Mouse (Mus musculus): ENCODE measurements around the gene Ppp1r12c. TPM values are rescaled to one million over a fixed set of nuclear protein-coding genes. Genes with fewer than 3 reads are reported as not detected.

Gene Ppp1r12c
- total RNA-seq, 1 experiment from 2014 or later, result 190 TPM

GRCm38 (mm10) chr7:4467801-4468200 is 33.7 kb downstream of the Ppp1r12c start:
- ATAC-seq (replicated peaks in 1 of 2; ENCODE audit: insufficient read depth in 1 of 2, low FRiP score in 2 of 2, low TSS enrichment in 1 of 2, low read depth in 1 of 2, poor library complexity in 2 of 2, severe bottlenecking in 2 of 2), result no peak

DNA sequence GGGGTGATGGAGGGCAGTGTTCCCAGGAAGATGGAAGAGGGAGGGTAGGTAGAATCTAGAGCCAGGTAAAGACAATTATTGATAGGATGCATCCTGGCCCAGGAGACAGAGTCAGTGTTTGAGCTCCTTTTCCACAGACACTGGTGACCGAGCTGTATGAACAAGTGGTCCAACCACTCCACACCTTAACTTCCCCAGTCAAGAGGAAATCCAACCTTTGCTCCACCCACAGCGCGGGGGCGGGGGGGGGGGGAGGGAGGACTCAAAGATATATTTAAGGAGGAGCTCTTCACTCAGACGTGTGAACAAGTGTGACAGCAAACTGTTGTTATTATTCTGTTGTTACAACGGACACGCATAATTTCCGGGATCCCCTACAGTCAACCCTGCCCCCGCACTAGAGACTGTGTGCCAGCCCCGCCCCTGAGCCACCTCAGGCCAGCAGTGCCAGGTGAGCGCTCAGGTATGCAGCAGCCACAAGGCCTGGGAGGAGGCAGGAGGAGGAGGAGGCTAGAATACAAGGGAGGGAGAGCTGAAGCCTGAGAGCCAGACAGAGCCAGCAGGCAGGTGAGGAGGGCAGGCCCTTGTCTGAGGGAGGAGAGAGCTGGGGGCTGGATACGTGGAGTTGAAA is 37.2 kb downstream of the Ppp1r12c start:
- ATAC-seq (replicated peaks in 1 of 2; ENCODE audit: insufficient read depth in 1 of 2, low FRiP score in 2 of 2, low TSS enrichment in 1 of 2, low read depth in 1 of 2, poor library complexity in 2 of 2, severe bottlenecking in 2 of 2), result peak in 1 of 2 experiments; percentile 39; a peak in 2 of 4 replicates

DNA sequence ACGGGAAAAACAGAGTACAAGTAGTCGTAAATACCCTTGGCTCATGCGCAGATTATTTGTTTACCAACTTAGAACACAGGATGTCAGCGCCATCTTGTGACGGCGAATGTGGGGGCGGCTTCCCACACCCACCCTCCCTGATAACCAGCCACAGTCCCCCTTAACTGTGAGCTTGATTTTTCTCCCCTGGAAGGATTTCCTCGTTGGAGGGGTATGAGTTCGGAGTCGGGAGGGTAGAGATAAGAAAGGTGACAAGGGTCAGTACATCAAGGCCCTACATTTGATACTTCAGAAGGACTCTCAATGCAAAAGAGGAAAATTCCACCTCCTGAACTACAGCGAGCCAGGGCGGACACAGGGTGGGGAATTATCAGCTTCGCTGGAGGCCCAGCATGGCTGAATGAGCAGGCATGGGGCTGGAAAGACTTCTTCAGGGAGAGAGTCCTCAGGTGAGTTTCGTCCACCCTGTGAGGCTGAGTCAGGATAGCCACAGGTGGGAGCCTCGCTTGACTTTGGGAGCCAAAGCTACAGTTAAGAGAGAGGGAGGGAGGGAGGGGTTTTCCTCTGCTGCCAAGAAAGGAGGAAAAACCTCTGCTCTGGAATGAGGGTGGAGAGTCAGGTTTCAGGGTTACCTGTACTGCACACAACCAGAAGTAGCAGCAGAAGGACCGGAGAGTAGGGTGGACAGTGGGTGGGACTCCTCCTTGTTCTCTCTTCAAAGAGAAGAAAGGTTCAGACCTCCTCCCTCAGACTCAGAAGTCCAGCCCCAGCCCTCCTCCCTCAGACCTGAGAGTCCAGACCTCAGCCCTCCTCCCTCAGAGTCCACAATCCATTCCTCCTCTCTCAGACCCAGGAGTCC is 40.7 kb downstream of the Ppp1r12c start, which contains the start of gene Eps8l1:
Gene Eps8l1, plus strand, starts transcription at position 99 of the 859 bp plus-strand sequence.
- peak; percentile 32 to 42; a peak in 1 of 4 replicates for ATAC-seq (replicated peaks in 1 of 2; ENCODE audit: insufficient read depth in 1 of 2, low FRiP score in 2 of 2, low TSS enrichment in 1 of 2, low read depth in 1 of 2, poor library complexity in 2 of 2, severe bottlenecking in 2 of 2)

DNA sequence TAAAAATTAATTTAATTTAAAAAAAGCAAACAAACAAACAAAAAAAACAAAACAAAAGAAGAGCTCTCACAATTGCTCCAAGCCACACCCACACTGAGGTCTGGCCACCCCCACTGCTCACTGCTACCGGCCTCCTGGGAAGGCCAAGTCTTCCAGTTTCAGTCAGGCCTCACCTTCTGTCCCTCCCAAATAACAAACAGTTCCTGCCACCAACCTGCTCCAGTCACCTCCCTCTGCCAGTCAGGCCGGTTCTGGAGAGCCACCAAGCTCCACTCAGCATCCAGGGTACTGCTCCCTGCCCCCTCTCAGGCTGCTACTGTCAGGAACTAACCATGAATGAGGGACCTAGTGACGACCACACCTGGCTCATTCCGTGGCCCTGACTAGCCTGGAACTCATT is 48.8 kb downstream of the Ppp1r12c start:
- peak in 1 of 2 experiments; percentile 21; a peak in 1 of 4 replicates for ATAC-seq (replicated peaks in 1 of 2; ENCODE audit: insufficient read depth in 1 of 2, low FRiP score in 2 of 2, low TSS enrichment in 1 of 2, low read depth in 1 of 2, poor library complexity in 2 of 2, severe bottlenecking in 2 of 2)

GRCm38 (mm10) chr7:4449211-4449610 is 52.3 kb downstream of the Ppp1r12c start:
- no peak for ATAC-seq (replicated peaks in 1 of 2; ENCODE audit: insufficient read depth in 1 of 2, low FRiP score in 2 of 2, low TSS enrichment in 1 of 2, low read depth in 1 of 2, poor library complexity in 2 of 2, severe bottlenecking in 2 of 2)

GRCm38 (mm10) chr7:4448439-4448838 is 53.0 kb downstream of the Ppp1r12c start:
- no peak for ATAC-seq (replicated peaks in 1 of 2; ENCODE audit: insufficient read depth in 1 of 2, low FRiP score in 2 of 2, low TSS enrichment in 1 of 2, low read depth in 1 of 2, poor library complexity in 2 of 2, severe bottlenecking in 2 of 2)

DNA sequence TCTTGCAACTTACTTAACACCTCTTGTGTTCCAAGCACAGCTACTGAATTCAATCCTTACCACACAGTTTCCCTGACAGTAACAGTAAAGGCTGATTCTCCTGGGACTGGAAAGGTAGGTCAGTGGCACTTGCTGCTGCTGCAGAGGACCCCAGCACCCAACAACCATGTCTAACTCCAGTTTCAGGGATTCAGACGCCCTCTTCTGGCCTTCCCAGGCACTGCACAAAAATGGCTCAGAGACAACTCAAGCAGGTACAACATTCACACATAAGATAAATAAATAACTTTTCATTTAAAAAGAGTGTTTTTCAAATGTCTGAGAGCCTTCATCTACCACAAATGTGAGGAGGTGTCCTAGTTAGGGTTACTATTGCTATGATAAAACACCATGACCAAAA is 54.3 kb downstream of the Ppp1r12c start:
- no peak for ATAC-seq (replicated peaks in 1 of 2; ENCODE audit: insufficient read depth in 1 of 2, low FRiP score in 2 of 2, low TSS enrichment in 1 of 2, low read depth in 1 of 2, poor library complexity in 2 of 2, severe bottlenecking in 2 of 2)

DNA sequence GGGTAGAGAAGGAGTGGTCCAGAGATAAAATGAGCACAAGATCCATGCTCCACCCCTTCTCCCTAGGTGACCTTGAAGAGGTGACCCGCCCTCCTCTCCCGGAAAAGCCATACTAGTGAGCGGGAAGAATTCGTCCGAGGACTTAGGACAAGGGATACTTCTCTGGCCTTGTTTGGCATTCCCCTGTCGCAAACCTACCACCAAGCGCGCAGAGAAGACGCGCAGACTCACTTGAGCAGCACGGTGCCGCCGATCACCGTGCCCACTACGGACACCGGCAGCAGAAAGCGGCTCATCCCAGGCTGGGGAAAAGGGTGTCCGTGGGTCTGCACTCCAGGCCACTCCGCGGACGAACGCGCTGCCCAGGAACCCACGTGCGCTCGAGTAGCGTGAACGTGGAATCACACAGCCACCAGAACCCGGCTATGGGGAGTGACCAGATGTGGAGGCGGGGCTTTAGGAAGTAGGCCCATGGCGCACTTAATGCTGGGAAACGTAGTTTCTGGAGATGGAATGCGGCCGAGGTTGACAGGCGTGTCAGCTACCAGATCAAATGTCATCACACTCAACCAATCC is 56.2 kb downstream of the Ppp1r12c start, which contains the start of gene Rdh13:
Gene Rdh13, minus strand, starts transcription at position 434 of the 576 bp plus-strand sequence.
- ATAC-seq (replicated peaks in 1 of 2; ENCODE audit: insufficient read depth in 1 of 2, low FRiP score in 2 of 2, low TSS enrichment in 1 of 2, low read depth in 1 of 2, poor library complexity in 2 of 2, severe bottlenecking in 2 of 2), result peak; percentile 94 to 97

GRCm38 (mm10) chr7:4440549-4440948 is 60.9 kb downstream of the Ppp1r12c start:
- ATAC-seq (replicated peaks in 1 of 2; ENCODE audit: insufficient read depth in 1 of 2, low FRiP score in 2 of 2, low TSS enrichment in 1 of 2, low read depth in 1 of 2, poor library complexity in 2 of 2, severe bottlenecking in 2 of 2), result no peak

GRCm38 (mm10) chr7:4437721-4438120 is 63.8 kb downstream of the Ppp1r12c start:
- no peak for ATAC-seq (replicated peaks in 1 of 2; ENCODE audit: insufficient read depth in 1 of 2, low FRiP score in 2 of 2, low TSS enrichment in 1 of 2, low read depth in 1 of 2, poor library complexity in 2 of 2, severe bottlenecking in 2 of 2)

DNA sequence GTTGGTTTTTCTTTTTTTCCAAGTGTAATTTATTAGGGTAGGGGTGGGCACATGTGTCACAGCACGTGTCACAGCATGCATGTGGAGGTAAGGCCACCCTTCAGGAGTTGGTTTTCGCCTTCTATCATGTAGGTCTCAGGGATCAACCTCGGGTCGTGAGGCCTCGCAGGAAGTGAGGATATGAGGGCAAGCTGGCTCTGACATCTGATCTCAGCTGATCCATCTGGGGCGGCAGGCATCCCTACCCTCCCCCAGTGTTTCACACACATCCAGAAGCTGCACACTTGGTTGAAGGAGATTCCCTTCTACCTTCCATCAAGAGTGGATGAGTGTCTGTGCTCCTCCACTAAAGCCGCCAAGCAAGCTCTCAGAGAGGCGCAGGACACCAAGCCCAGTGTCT is 69.5 kb downstream of the Ppp1r12c start:
- ATAC-seq (replicated peaks in 1 of 2; ENCODE audit: insufficient read depth in 1 of 2, low FRiP score in 2 of 2, low TSS enrichment in 1 of 2, low read depth in 1 of 2, poor library complexity in 2 of 2, severe bottlenecking in 2 of 2), result no peak

- ATAC-seq (replicated peaks in 1 of 2; ENCODE audit: insufficient read depth in 1 of 2, low FRiP score in 2 of 2, low TSS enrichment in 1 of 2, low read depth in 1 of 2, poor library complexity in 2 of 2, severe bottlenecking in 2 of 2), result peak in 1 of 2 experiments; percentile 43; a peak in 1 of 4 replicates
Observed at GRCm38 (mm10) chr7:4431548-4431947, 69.9 kb downstream of the Ppp1r12c start.

Other genes with a start within 250 kb of the Ppp1r12c start
- gene Ncr1, start 164.0 kb downstream of the Ppp1r12c start, total RNA-seq (2017), result 3.5 and 4.5 TPM in 2 replicates
- gene Gp6, start 103.9 kb downstream of the Ppp1r12c start, total RNA-seq (2017), result not detected in 2 replicates
- gene Rdh13, start 56.0 kb downstream of the Ppp1r12c start, total RNA-seq (2017), result 14.4 and 25.2 TPM in 2 replicates
- gene Eps8l1, start 41.0 kb downstream of the Ppp1r12c start, total RNA-seq (2017), result 5.1 and 17.1 TPM in 2 replicates
- 8.2 and 11.1 TPM in 2 replicates for gene Tnnt1, start 14.7 kb upstream of the Ppp1r12c start, total RNA-seq (2017)
- gene Tnni3, start 22.5 kb upstream of the Ppp1r12c start, total RNA-seq (2017), result 7.0 and 7.1 TPM in 2 replicates
- 2.4 and 2.6 TPM in 2 replicates for gene Dnaaf3, start 30.8 kb upstream of the Ppp1r12c start, total RNA-seq (2017)
- gene Syt5, start 45.9 kb upstream of the Ppp1r12c start, total RNA-seq (2017), result 1.0 TPM in 1 of 2 replicates, not detected in the other
- gene Ptprh, start 102.4 kb upstream of the Ppp1r12c start, total RNA-seq (2017), result not detected in 2 replicates
- 22.0 and 22.8 TPM in 2 replicates for gene Tmem86b, start 129.7 kb upstream of the Ppp1r12c start, total RNA-seq (2017)
- 155 and 186 TPM in 2 replicates for gene Ppp6r1, start 157.3 kb upstream of the Ppp1r12c start, total RNA-seq (2017)
- gene Hspbp1, start 183.4 kb upstream of the Ppp1r12c start, total RNA-seq (2017), result 19.0 and 25.2 TPM in 2 replicates
- 0.20 and 2.6 TPM in 2 replicates for gene Brsk1, start 188.9 kb upstream of the Ppp1r12c start, total RNA-seq (2017)
- gene Tmem150b, start 223.6 kb upstream of the Ppp1r12c start, total RNA-seq (2017), result 5.0 and 7.3 TPM in 2 replicates
- 40.6 and 46.4 TPM in 2 replicates for gene Kmt5c, start 238.4 kb upstream of the Ppp1r12c start, total RNA-seq (2017)

All from hematopoietic stem cell, adult 5-6 weeks (primary cell).